14 mouse cellular contexts compared by ENCODE assay signal in the genomic region with DNA sequence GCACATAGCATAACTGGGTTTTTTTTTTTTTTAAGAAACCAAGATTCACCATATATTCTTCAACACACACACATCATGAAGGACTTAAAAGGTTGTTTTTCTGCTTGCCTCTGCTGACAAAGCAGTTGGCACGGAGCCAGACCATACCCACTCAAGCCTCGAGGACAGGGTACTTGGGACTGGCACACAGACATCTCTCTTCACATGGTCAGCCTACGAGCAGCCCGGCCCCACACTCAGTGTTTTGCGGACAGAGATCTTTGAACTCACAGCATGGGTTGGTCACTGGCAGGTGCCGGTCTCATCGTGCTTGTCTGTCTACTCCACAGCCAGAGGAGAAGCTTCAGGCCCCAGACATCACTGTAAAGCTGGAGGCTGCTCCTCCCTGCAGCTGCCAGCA. TPM values are rescaled to one million over a fixed set of nuclear protein-coding genes. Genes with fewer than 3 reads are reported as not detected.
DNase-seq lines count a peak whose midpoint lies in the region; ATAC-seq lines count a peak whose summit lies in the region.
"Had no signal": no experiment of that assay in that cellular context is flagged by ENCODE, and none has a peak within 500 bp of the region (broad histone marks: within the 10 kb centered on the region; RNA-seq: fewer than 3 reads in every experiment).

No protein-coding gene starts in this region.

- peaks cover 6% of the 10 kb centered on the region; the same call in 1 of the 2 replicates for H3K4me1 ChIP-seq in kidney, embryonic 15.5 days
- H3K4me1 ChIP-seq: midbrain, embryonic 13.5 days had no signal

- H3K27ac ChIP-seq in kidney, embryonic 15.5 days = no peak overlapping the region
- H3K27ac ChIP-seq: heart, embryonic 10.5 days; lung, embryonic 15.5 days; midbrain, embryonic 13.5 days had no signal

- no peak overlapping the region for H3K4me3 ChIP-seq in kidney, embryonic 15.5 days (replicated peaks)
- H3K4me3 ChIP-seq: heart, embryonic 10.5 days; lung, embryonic 15.5 days; midbrain, embryonic 13.5 days had no signal

- H3K9me3 ChIP-seq in kidney, embryonic 15.5 days (replicated peaks) = no peaks in the 10 kb centered on the region
- H3K9me3 ChIP-seq: heart, embryonic 10.5 days; lung, embryonic 15.5 days; midbrain, embryonic 13.5 days had no signal

- ATAC-seq in kidney, embryonic 15.5 days (replicated peaks; ENCODE audit: low FRiP score) = no peak
- ATAC-seq: forebrain, postnatal 0 days; midbrain, embryonic 13.5 days had no signal

- H3K36me3 ChIP-seq in kidney, embryonic 15.5 days = peaks cover 16% of the 10 kb centered on the region

- WGBS in kidney, embryonic 15.5 days = 78% methylated on average over 7 of the region's 7 CpGs

- H3K4me2 ChIP-seq in kidney, embryonic 15.5 days = no peak overlapping the region
- H3K4me2 ChIP-seq: lung, embryonic 15.5 days; midbrain, embryonic 13.5 days had no signal

- peak; percentile 49 for DNase-seq in kidney, adult 11 months
- DNase-seq in right cerebral cortex, postnatal 14 days = peak; percentile 32
- DNase-seq in right cerebral cortex, postnatal 36 days (ENCODE audit: low spot score in 2 of 2) = no peak
- peak; percentile 70 to 78 for DNase-seq in kidney, postnatal 36 days
- peak; percentile 40 for DNase-seq in lung, postnatal 36 days
- DNase-seq in Muller cell, postnatal 12 days (ENCODE audit: inconsistent ontology term) = no peak
- DNase-seq in left cerebral cortex, adult 11 months (ENCODE audit: low spot score) = no peak
- DNase-seq: forebrain, postnatal 0 days; heart, postnatal 36 days had no signal

- H3K27me3 ChIP-seq in kidney, embryonic 15.5 days = no peaks in the 10 kb centered on the region
- H3K27me3 ChIP-seq: CH12.LX; lung, embryonic 15.5 days; midbrain, embryonic 13.5 days had no signal

- no peak overlapping the region for H3K9ac ChIP-seq in kidney, embryonic 15.5 days
- H3K9ac ChIP-seq: forebrain, postnatal 0 days; lung, embryonic 15.5 days; midbrain, embryonic 13.5 days had no signal

RNA-seq across cellular contexts. Expression of a gene that starts 56.5 kb away (rescaled TPM):
- 82.0 and 82.8 TPM in 2 replicates for polyA plus RNA-seq in kidney, embryonic 15.5 days (2015; fragmentation: Nextera tagmentation; extraction: Ambion mirVana)

Comparison
In these comparisons a context has a peak if more than half of its experiments do, and no peak if none do; other contexts are left out.
1. DNase-seq: peak in kidney, adult 11 months (single experiment), right cerebral cortex, postnatal 14 days (single experiment), kidney, postnatal 36 days (2 of 2) and lung, postnatal 36 days (single experiment); none in right cerebral cortex, postnatal 36 days (0 of 2), Muller cell, postnatal 12 days (single experiment) and left cerebral cortex, adult 11 months (single experiment).